12 mouse cellular contexts compared by ENCODE assay signal in genomic region chr9:6235982-6236381, GRCm38 (mm10). TPM values are rescaled to one million over a fixed set of nuclear protein-coding genes. Genes with fewer than 3 reads are reported as not detected.
DNase-seq lines count a peak whose midpoint lies in the region; ATAC-seq and TF ChIP-seq lines count a peak whose summit lies in the region.
"Not testable (repeated sequence)": the region's sequence is repeated elsewhere in the genome, so short reads cannot be mapped to it uniquely, and the experiment has no call there.
"Had no signal": no experiment of that assay in that cellular context is flagged by ENCODE, and none has a peak within 500 bp of the region (broad histone marks: within the 10 kb centered on the region; RNA-seq: fewer than 3 reads in every experiment).

No protein-coding gene starts in this region.

- H3K9me3 ChIP-seq in liver, embryonic 11.5 days (ENCODE audit: control insufficient read depth, low read length); liver, embryonic 13.5 days (replicated peaks); liver, embryonic 15.5 days (replicated peaks); liver, postnatal 0 days (ENCODE audit: low read length): not testable (repeated sequence)

- not testable (repeated sequence) for H3K4me2 ChIP-seq in liver, embryonic 11.5 days; liver, embryonic 15.5 days; liver, postnatal 0 days (ENCODE audit: low read depth, low read length)
- H3K4me2 ChIP-seq in liver, embryonic 13.5 days = 0 out of 2 replicates have a peak overlapping the region, but pooled peaks have one; percentile 12

- ATAC-seq in liver, embryonic 11.5 days (replicated peaks; ENCODE audit: low FRiP score) = peak; percentile 66; the same call in 1 of the 2 replicates
- peak; percentile 79 for ATAC-seq in liver, embryonic 13.5 days (ENCODE audit: low read depth)
- ATAC-seq in liver, embryonic 15.5 days (ENCODE audit: insufficient read depth) = peak; percentile 64
- ATAC-seq in liver, postnatal 0 days = not testable (repeated sequence)

- not testable (repeated sequence) for H3K4me1 ChIP-seq in liver, embryonic 11.5 days (replicated peaks; ENCODE audit: control insufficient read depth, insufficient read depth, low read length); liver, embryonic 13.5 days (replicated peaks); liver, embryonic 15.5 days (replicated peaks); liver, postnatal 0 days (ENCODE audit: insufficient read depth)

- WGBS in liver, embryonic 11.5 days = 87% methylated on average over 1 of the region's 1 CpGs
- WGBS in liver, embryonic 13.5 days (ENCODE audit: insufficient replicate concordance) = 35% methylated on average over 1 of the region's 1 CpGs
- WGBS in liver, embryonic 15.5 days (ENCODE audit: insufficient replicate concordance) = 38% methylated on average over 1 of the region's 1 CpGs
- WGBS in liver, postnatal 0 days (ENCODE audit: insufficient replicate concordance) = 69% methylated on average over 1 of the region's 1 CpGs

- H3K27me3 ChIP-seq in liver, embryonic 11.5 days (replicated peaks; ENCODE audit: control insufficient read depth, insufficient read depth, low read length); liver, embryonic 13.5 days; liver, embryonic 15.5 days; liver, postnatal 0 days (ENCODE audit: insufficient read depth, low read length): not testable (repeated sequence)

- H3K27ac ChIP-seq in liver, embryonic 11.5 days (ENCODE audit: low read depth, low read length); liver, embryonic 13.5 days; liver, embryonic 15.5 days (replicated peaks); liver, postnatal 0 days (ENCODE audit: low read depth): not testable (repeated sequence)

- TF ChIP-seq EP300 in liver, postnatal 0 days (IDR thresholded peaks at IDR 0.05; ENCODE audit: low read depth) = 0 out of 2 replicates have a peak, but pooled peaks have one; percentile 10

- H3K9ac ChIP-seq in liver, embryonic 11.5 days (ENCODE audit: low read depth, low read length); liver, embryonic 13.5 days; liver, embryonic 15.5 days; liver, postnatal 0 days (replicated peaks): not testable (repeated sequence)

- not testable (repeated sequence) for TF ChIP-seq CTCF in liver, postnatal 0 days (IDR thresholded peaks at IDR 0.05; ENCODE audit: low read depth)

- not testable (repeated sequence) for H3K4me3 ChIP-seq in liver, embryonic 11.5 days (ENCODE audit: low read depth, low read length); liver, embryonic 13.5 days (replicated peaks); liver, embryonic 15.5 days (replicated peaks); liver, postnatal 0 days (ENCODE audit: low read depth, low read length)

- H3K36me3 ChIP-seq in liver, embryonic 11.5 days (ENCODE audit: control insufficient read depth, insufficient read depth, low read length); liver, embryonic 13.5 days; liver, embryonic 15.5 days (replicated peaks); liver, postnatal 0 days (replicated peaks; ENCODE audit: insufficient read depth, low read length): not testable (repeated sequence)

- peak; percentile 9 for DNase-seq in c-Kit-positive CD71-positive TER-119-negative erythroid progenitor cells, embryonic 14.5 days (ENCODE audit: low read depth)
- DNase-seq in liver, embryonic 11.5 days (ENCODE audit: low spot score); liver, embryonic 13.5 days; liver, postnatal 0 days: not testable (repeated sequence)

RNA-seq across cellular contexts. Expression of gene Ddi1, which starts 33.7 kb away (rescaled TPM):
- 0.03 and 0.11 TPM in 2 replicates for polyA plus RNA-seq in liver, embryonic 11.5 days (2014; fragmentation: Nextera tagmentation; extraction: Ambion mirVana)
- 0.02 TPM in 1 of 2 replicates, not detected in the other for polyA plus RNA-seq in liver, embryonic 13.5 days (2015; fragmentation: Nextera tagmentation; extraction: Ambion mirVana)
- not detected in 2 replicates for polyA plus RNA-seq in liver, embryonic 15.5 days (2015; fragmentation: Nextera tagmentation; extraction: Ambion mirVana)
- not detected in 2 replicates for polyA plus RNA-seq in liver, postnatal 0 days (2015; fragmentation: Nextera tagmentation; extraction: Ambion mirVana)
- polyA plus RNA-seq: activated CD4-positive, CD25-positive, alpha-beta regulatory T cell, adult 4 months; C2C12; cerebellum, adult 2 months; cortical plate, adult 2 months; forebrain, embryonic 13.5 days; forebrain, embryonic 15.5 days; forebrain, postnatal 0 days had no signal
